Mouse (Mus musculus) adipocyte (in vitro differentiated cells): ENCODE results near the gene Klf3.

Experiments used
- DNase-seq: peaks from one replicate; pipeline ENCODE4 v3.0.0-alpha.2; 2016; ENCODE audit warnings: low spot score

Gene Klf3

DNA sequence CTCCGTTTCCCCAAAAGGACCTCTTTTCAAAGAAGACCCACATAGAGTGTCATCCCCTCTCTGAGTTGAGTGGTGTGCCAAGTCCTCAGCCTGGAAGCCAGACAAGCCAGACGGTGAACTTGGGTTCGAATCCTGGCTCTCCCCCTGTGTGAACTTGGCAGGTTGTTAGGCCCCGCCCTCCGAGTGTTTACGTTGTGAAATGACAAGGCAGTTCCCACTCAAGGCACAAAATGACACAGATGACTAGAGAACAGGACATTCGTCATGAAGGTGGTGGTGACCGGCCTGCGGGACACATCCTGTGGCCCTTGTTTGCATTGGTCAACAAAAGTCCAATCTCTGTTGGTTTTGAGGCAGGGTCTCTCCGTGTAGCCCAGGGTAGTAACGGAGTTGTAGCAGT, 6.7 kb downstream of the Klf3 start:
- DNase-seq: no peak

DNA sequence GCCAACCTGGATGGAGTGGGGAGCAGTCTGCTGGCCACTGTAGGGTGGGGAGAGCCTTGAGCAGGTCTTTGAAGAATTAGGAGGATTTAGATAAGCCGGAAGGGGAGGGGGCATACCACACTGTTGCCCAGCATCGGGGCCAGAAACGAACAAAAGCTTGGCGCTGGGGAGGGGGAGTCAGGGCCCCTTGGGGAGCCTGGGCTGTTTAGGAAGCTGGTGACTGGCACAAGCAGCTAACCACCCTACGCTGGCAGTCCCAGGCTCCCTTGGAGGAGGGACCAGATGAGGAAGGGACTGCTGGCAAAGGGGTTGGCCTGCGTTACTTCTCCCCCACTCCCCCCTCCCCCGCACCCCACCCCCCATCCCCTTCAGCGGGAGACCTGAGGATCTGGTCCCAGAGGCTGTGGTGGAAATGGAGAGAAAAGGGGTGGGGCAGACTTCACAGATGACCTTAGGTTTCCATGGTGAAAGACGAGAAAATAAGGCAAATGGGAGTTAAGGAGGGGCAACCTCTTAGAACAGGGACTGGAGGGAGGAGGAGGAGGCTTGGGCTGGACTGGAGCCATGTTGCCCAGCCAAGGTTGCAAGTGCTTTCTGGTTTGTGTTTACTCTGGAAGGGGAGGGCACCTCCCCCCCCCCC, 7.8 kb downstream of the Klf3 start:
- DNase-seq: peak; percentile 89

DNA sequence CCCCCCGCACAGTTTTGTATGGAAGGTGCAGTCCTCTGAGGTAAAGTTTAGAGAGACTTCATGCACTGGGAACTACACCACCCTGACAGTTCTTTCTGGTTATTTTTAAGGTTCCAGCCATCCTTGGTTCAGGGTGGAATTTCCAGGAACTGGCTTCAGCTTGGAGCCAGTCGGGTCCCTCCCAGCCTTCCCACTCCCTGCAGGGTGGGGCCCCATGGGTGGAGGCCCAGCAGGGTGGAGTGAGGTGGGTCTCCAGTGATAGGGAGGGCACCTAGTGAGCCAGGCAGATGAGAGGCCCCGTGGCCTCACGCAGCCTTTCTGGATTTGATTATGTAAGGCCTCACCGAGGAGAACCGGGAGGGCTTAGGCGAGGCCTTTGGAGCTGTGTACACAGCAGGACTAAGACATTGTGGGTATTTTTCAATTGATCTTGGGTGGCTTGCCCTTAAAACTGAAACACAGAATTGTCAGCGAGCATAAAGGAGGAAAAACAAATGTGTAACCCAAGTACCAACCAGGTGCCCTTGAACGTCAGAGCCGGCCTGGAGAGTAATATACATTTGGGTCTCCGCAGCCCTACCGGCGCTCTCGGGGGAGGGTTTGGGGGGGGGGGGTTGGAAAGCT, 8.4 kb downstream of the Klf3 start:
- DNase-seq: peak; percentile 80

DNA sequence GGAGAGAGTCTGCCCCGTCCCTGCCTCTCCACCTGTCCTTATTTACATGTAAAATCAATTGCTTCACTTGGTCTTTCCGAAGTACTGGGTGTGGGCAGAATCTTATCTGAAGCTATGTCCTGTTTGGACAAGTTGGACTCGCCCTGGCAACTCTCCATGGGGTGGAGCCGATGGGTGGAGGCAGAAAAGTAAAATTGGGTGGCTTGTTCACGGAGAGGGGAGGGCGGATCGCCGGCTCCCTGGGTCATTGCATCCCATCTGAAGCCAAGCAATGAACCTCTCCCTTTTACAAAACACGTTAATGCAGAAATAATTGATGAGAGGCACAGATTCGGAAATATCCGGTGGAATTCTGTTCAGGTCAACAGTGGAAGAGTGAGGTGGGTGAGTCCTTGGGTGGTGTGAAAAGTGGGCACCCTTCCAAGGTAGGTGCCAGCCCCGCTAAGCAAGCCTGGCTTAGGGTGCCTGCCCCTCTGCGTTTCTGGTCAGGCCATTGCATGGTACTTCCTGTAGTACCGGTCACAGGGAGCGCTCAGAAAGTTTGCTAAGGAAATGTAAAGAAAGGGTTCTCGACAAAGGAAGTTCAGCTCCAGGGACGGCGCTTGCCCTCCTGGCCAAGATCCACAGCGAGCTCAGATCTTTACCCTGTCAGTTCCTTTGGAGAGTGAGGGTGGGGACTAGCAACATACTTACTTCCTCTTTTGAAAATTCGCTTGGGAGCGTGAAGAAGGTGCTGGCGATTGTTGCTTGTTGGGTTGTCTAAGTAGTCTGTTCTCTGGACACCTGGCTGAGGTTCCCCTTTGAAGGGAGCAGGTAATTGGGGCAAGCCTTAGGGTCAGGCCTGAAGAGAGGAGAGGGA, 9.2 kb downstream of the Klf3 start:
- peak; percentile 99 for DNase-seq

DNA sequence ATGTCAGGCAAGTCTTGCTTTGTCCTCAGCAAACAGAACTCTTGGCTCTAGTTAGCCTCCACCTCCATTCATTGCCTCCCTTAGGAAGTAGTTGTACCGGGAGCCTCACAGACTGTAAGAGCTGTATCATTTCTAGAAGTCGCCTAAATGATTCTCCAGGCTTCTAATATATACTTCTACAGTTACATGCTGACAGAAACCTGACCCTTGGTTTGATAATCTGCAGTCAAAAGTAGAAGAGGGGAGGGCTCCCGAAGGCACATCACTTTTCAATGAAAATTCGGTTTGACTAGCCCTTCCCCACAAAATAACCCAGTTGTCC, 9.8 kb downstream of the Klf3 start:
- no peak for DNase-seq

DNA sequence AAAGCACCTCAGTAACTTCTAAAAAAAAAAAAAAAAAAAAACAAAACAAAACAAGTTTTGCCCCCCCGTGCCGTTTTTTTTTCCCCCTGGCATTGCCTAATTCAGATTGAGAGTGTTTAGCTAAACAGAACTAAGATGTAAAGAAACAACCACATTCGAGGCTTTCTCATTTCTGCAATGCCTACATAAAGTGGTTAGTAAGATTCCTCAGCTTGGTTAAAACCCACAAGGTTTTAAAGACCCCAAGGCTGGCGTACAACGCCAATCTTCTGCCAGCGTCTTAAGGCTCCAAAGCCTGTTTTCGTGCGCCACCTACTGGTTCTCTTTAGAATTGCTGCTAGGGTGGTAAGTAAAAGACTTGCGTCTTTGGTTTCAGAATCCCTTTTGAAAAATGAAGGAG, 10.2 kb downstream of the Klf3 start:
- peak; percentile 95 for DNase-seq

DNA sequence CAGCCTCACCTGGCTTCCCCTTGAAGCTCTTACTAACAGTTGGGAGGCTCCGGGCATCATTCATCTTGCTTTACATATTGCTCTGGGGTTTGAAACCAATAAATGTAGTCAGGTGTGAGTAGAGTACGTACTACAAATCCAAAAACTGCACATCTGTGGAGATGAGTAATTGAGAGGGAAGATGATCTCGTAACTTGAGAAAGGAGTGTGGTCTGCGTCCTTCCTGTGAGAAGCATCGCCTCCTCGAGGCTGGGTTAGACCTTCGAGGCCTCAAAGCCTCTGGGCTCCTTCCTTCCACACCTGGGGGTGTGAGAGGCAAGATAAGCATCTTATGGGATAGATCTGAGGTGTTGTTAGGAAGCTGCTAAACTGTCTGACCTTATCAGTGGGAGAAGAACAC, 11.2 kb downstream of the Klf3 start:
- DNase-seq: no peak

DNA sequence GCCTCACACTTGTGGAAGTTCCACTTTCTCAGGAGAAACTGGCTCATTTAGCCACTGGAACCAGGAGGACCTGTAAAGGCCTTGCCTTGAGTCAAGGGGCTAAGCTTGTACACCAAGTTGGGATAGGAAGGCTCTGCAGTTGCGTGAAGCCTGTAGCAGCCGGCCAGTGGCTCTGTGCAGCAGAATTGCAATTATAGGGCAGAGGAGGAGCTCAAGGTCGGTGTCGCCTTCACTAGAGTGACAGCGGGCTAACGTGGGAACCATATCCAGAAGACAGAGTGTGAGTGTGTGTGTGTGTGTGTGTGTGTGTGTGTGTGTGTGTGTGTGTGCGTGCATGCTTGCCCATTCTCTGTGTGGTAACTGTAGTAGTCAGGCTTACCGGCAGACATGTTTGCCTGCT, 12.4 kb downstream of the Klf3 start:
- no peak for DNase-seq

DNA sequence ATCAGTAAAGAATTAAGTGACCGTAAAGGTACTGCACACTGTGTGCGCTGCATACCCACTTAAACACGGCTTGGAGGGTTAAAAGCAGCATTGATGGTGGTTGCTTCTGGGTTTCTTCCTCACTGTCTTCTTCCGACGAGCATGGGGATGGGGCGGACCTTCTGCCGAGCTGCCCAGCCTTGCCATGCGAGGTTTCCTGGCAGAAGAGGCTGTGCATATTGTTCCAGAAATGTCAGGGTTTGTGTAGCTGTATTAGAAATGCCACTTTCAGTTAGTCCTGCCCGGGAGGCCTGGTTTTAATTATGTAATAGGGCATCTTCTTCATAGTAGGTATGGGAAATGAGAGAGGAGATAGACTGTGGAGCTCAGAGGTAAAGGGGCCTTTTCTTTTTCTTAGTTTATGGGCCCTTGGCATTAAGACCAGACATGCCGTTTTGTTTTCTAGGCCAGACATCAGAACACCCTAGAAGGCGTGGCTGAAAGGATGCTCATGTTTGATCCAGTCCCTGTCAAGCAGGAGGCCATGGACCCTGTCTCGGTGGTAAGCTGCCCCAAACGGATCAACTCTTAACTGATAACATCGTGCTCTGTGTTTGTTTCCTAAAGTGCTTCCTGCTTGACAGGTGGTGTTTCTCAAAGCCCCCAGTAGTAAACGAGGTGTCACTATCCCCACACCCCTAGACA, 13.2 kb downstream of the Klf3 start:
- no peak for DNase-seq

DNA sequence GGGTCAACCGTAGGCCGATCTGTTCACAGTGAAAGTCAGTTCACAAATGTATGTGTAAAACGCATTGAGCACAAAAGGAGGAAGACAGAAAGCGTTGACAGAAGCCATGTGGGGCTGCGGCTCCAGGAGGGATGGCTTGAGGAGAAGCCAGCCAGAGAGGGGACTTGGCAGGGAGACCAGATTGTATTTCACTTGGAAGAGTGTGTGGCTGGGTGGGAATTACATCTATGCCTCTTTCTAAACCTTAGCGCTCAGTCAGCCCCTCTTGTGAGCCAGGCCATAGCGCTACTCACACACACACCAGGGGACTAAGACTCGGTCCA, 13.7 kb downstream of the Klf3 start:
- no peak for DNase-seq

DNA sequence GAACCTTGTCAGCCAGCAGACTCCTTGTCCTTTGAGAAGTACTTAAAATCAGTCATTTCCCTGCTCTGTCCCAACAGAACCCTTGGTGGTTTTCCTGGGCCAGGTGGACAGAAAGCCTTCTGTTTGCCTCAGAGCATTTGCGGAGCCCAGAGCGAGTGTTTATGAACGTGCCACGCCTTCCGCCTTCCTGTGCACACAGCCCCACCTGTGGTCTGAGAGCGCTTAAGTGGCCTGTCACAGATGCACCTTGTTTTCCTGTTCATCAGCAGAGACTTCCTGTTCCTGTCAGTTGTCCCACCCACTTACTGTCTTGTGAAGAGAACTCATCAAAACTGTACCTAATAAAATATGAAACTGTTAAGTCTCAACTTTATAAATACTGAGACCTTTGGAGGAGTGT, 16.2 kb downstream of the Klf3 start:
- DNase-seq: no peak

DNA sequence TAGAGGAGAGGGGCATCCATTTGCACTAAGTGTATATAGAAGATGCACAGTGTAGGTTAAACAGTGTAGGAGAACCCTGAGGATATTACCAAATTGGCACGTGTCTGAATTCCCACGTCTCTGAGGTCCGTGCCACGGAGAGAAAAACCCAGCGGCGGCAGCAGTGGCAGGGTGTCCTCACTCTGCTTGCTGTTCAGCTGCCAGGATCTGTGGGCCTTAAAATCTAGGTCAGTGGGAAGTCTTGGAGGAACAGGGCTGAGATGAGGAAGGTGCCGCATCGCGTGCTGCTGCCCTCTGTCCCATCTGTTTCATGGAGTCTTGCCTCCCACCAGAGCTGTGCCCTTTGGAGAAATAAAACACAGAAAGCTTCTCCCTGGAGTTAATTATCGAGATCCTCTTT, 16.9 kb downstream of the Klf3 start:
- DNase-seq: no peak

DNA sequence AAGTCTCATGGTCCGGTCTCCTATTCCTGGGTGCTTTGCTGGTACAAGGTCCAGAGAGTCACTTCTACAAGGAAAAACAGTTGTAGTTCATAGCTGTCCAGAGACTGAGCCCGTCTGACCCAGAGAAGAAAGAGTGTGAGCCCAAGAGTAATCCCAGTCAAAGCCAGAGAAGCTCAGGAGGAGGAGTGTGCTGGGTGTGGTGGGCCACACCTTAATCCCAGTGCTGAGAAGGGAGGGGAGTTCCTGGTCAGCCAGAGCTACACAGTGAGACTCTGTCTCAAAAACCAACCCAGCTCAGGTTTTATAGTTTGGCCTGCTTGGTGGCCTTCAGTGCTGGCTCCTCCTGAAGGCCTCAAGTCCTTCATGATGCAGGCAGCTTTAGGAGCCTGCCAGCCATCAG, 18.1 kb downstream of the Klf3 start:
- no peak for DNase-seq

DNA sequence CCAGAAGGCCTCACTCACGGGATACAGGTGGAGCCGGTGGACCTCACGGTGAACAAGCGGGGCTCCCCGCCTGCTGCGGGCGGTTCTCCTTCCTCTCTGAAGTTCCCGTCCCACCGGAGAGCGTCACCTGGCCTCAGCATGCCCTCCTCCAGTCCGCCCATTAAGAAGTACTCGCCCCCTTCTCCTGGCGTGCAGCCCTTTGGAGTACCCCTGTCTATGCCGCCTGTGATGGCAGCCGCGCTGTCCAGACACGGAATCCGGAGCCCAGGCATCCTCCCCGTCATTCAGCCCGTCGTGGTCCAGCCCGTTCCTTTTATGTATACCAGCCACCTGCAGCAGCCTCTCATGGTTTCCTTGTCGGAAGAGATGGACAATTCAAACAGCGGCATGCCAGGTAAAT, 18.8 kb downstream of the Klf3 start:
- no peak for DNase-seq

DNA sequence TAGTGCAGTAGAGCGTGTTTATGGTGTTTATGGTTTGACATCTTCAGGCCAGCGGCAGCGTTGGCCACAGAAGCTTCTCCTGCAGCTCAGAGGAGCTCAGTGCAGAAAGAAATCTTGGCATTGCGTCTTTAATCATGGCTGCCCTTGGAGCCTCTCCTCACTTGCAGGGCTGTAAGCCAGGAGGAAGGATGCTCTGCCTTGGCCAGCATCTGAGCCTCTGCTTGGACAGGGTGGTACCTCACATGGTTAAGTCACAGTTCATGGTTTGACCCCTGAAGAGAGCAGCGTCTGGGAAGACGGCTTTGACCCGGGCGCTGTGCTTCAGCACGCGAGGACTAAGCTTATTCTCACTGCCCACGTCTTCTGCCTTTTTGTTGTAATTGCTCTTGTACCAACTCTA, 20.2 kb downstream of the Klf3 start:
- no peak for DNase-seq

DNA sequence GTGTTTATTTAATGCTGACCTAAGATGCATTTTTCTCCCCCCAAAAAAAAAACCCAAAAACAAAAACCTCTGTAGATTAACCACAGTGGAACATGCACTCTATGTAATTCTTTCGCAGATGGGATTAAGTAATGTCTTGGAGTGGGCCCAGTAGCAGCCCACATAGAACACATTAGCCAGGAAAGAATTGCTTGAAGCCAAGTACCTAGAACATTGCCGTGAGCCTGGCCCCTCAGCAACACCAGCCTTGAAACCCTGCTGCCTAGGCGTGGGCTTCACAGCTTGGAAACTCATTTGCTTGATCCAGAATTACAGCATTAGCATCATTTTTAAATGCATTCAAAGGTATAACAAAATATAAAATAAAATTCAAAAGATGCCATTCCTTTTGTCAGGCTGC, 21.6 kb downstream of the Klf3 start:
- DNase-seq: no peak

DNA sequence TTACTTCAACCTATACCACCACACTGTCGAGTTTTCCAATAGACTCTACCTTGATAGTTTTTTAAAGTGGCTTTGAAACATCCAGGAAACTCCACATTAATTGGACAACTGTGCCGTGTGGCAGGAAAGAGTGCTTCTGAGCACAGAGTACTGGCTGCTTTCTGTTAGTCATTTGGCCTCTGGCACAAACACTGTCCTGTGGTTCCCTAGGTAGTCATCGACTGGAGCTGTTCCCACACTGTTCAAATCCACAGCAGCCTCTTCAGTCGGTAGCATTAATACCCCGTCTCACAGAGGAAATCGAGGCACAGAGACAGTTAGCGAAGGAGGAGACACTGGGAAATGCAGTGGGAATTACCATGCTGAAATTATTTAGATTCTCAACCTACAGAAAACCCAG, 22.3 kb downstream of the Klf3 start:
- DNase-seq: no peak

DNA sequence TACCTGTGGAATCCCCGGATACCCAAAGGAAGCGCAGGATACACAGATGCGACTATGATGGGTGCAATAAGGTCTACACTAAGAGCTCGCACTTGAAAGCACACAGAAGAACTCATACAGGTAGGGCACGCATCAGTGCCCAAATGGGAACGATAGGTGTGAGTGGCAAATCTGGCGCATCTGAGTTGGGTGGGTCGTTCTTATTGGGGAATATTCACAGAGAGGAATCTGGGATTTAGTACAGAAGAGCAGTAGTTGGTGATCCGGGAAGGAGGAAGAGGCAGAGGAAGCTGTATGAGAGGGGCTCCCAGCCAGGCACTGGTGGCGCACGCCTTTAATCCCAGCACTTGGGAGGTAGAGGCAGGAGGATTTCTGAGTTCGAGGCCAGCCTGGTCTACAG, 24.0 kb downstream of the Klf3 start:
- no peak for DNase-seq

DNA sequence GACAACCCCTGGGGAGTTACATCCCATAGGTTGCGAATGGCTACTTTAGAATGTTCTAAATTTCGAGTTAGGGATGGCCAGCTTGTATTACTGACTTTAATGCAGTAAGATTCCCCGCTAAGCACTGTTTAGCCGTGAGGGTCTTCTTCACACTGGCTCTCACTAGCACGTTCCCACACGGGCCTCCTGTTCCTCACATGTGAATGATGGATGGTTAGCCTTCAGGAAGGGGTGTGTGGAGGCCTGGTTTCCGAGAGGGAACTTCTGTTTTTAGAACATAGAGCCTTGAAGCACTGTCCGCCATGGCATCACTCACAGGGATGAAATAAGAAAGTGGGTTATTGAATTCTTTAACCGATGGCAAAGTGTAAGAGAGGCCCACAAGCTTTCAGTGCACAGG, 25.1 kb downstream of the Klf3 start:
- no peak for DNase-seq

DNA sequence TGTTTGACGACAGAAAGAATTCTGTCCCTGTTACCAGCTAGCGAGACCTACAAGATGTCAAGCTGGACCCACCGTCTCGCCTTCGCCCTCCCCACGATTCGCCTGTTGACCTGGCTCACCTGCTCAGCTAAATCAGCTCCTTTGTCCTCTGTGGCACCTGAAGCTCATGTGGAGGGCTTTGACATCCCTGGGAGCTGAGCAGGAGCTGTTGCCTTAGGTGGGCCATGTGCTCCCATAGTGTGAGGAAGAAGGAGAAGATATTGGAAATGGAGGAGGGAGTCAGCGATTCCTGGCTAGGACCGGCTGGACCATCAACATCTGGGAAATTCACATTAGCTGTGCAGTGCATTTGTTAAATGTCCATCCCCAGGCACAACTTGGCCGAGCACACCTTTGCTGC, 26.4 kb downstream of the Klf3 start:
- DNase-seq: no peak

DNA sequence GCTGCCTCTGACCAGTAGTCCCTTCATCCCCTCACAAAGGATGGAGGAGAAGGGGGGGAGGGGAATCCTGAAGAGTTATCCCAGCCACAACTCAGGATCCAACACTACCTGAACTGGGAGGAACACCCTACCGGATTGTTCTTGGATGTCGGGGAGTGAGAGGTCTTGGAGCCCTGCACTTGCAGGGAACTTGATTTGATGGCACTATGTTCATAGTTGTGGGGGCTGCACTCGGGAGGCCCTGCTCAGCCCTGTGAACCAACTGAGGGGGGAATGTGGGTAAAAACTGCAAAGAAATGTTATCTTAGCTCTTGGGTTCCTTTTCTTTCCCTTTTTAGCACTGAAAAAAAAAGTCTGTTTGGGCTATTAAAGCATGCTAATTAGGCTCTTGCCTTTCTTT, 27.6 kb downstream of the Klf3 start:
- no peak for DNase-seq

DNA sequence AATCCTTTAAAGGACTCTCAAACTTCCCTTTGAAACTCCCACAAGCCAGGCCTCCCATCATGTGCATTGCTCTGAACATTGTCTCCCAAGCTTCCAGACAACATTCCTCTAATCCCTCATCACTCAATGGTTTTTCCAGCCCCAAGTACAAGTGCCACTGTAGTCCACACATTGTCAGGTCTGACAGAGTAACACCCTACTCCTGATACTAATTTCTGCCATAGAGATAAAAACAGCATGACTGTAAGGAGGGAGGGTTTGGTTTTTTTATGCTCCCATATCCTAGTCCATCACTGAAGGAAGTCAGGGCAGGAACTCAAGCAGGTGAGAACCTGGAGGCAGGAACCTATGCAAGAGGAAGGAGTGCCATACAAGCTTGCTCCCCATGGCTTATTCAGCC, 30.2 kb downstream of the Klf3 start:
- no peak for DNase-seq

DNA sequence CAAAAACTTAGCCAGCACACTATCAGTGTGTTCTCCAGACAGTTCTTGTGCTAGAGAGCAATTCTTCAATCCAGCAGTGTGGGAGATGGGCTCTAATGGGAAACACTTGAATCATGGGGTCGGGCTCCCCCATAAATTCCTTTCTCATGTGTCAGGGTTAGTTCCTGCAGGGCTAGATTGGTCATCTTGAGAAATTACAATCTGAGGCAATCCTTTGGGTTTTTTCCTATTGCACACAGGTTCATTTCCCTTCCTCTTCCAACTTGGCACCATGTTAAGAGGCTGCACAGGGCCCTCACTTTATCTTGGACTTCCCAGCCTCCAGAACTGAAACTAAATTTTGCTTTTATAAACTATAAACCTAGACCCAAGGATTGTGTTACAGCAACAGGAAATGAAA, 31.0 kb downstream of the Klf3 start:
- no peak for DNase-seq
